Mouse (Mus musculus) heart, embryonic 13.5 days (tissue): Measurements from ENCODE around the gene Ngfr. TPM values are rescaled to one million over a fixed set of nuclear protein-coding genes. Genes with fewer than 3 reads are reported as not detected.
A peak's percentile ranks its signal among the peaks of the same experiment; 100 is the strongest.

ENCODE experiments used
- ATAC-seq: fragments of 200-750 bp; cut with Nextera tagmentation; 2 replicates; pipeline ENCODE4 v1.8.0; 2017; ENCODE audit warnings: moderate TSS enrichment; ENCODE audit not compliant: insufficient number of reproducible peaks, low FRiP score, low TSS enrichment; ENCODE audit errors: extremely low read depth
- H3K27ac ChIP-seq: fragments of 300-500 bp; sonication (generic); replicated peaks from 2 replicates; pipeline ENCODE4 v1.5.1; 2015; ENCODE audit warnings: moderate library complexity, mild to moderate bottlenecking, inconsistent platforms
- H3K27me3 ChIP-seq: fragments of 300-500 bp; sonication (generic); replicated peaks from 2 replicates; pipeline ENCODE4 v1.6.1; 2015; ENCODE audit warnings: mild to moderate bottlenecking, inconsistent platforms
- H3K36me3 ChIP-seq: fragments of 300-500 bp; sonication (generic); 2 replicates; pipeline ENCODE4 v1.6.1; 2015; ENCODE audit warnings: mild to moderate bottlenecking, inconsistent platforms
- H3K4me1 ChIP-seq: fragments of 300-500 bp; sonication (generic); 2 replicates; pipeline ENCODE4 v1.6.1; 2015; ENCODE audit warnings: inconsistent platforms
- H3K4me2 ChIP-seq: fragments of 300-500 bp; sonication (generic); 2 replicates; pipeline ENCODE4 v1.6.1; 2015; ENCODE audit warnings: inconsistent platforms, mild to moderate bottlenecking, moderate library complexity
- H3K4me3 ChIP-seq: fragments of 300-500 bp; sonication (generic); 2 replicates; pipeline ENCODE4 v1.5.1; 2015; ENCODE audit warnings: moderate library complexity, mild to moderate bottlenecking, inconsistent platforms
- H3K9ac ChIP-seq: fragments of 300-500 bp; sonication (generic); 2 replicates; pipeline ENCODE4 v1.6.1; 2015; ENCODE audit warnings: inconsistent platforms, mild to moderate bottlenecking, moderate library complexity
- H3K9me3 ChIP-seq: fragments of 300-500 bp; sonication (generic); 2 replicates; pipeline ENCODE4 v1.6.1; 2016; ENCODE audit warnings: inconsistent platforms
- WGBS: fragments of 180-500 bp; shearing (Covaris S2); methylation state at CpG from one replicate; pipeline ENCODE4 v1.1.7; 2015; ENCODE audit warnings: mixed read lengths; 5-methylcytosine and 5-hydroxymethylcytosine counted together
- polyA plus RNA-seq: library from polyadenylated mRNA; unstranded; fragments of >200 nt; fragmentation: Nextera tagmentation; extraction: Ambion mirVana; gene quantifications from 2 replicates; pipeline ENCODE4 v1.2.1, GENCODE M21; 2015

The Ngfr gene
- polyA plus RNA-seq, 1 experiment from 2014 or later, result 4.9 TPM

DNA sequence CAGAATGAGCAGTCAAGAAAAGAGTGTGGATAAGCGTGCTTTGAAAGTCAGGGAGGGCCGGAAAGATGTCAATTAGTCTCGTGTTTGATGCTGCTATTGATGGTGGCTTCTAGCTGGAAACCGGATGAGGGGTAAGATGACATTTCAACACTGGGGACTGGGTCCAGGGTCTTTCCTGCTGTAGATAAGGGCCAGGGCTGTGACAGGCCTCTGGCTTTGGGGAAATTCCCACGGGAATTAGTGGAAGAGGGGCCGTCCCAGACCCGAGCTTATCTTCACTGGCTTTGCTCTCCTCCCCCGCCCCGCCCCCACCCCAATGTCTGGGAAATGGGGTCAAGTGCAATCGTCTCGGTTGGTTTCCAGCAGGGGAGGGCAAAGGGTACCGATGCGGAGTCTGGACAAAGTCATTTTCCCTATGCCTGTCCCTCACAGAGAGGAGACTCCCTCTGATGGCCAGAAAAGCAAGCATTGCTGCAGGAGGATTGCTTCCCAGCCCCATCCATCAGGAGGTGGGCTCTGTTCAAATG, 7.2 kb upstream of the Ngfr start:
- Histone ChIP-seq H3K36me3 (no peaks in the 10 kb centered on the region), H3K9ac (no peak overlapping the region), H3K4me1 (peaks cover 40% of the 10 kb centered on the region), H3K9me3 (no peaks in the 10 kb centered on the region), H3K27me3 (peaks cover 98% of the 10 kb centered on the region), H3K4me2 (no peak overlapping the region), H3K4me3 (no peak overlapping the region), H3K27ac (no peak overlapping the region)
- ATAC-seq, result no peak
- 11% methylated on average over 13 of the region's 13 CpGs for WGBS

DNA sequence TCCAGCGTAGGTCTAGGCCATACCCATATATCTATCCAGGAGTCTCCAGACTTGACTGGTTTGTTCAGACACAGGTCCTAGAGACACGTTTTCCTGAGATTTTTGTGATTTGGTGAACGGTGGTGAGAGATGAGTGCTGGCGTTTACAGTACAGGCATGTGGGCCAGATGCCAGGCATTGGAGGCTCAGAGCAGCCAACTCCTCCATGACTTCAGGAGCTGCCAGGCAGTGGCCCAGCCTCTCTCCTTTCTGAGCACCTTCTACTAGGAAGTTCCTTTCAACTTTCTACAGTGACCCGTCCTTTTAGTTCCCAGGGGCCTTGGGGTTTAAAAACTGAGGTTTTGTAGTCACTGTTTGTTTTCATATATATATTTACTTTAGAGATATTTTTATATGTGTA, 6.0 kb upstream of the Ngfr start:
- H3K4me1 ChIP-seq, result peaks cover 40% of the 10 kb centered on the region
- no peaks in the 10 kb centered on the region for H3K36me3 ChIP-seq
- WGBS, result 59% methylated on average over 5 of the region's 5 CpGs
- H3K9me3 ChIP-seq, result no peaks in the 10 kb centered on the region
- H3K9ac ChIP-seq, result no peak overlapping the region
- ATAC-seq, result no peak; the same call in 1 of the 2 replicates
- no peak overlapping the region for H3K4me3 ChIP-seq
- H3K4me2 ChIP-seq, result no peak overlapping the region
- H3K27ac ChIP-seq, result no peak overlapping the region
- H3K27me3 ChIP-seq, result peaks cover 98% of the 10 kb centered on the region

GRCm38 (mm10) chr11:95592691-95593090, 5.2 kb upstream of the Ngfr start:
- ATAC-seq, result no peak
- H3K9ac ChIP-seq, result no peak overlapping the region
- peaks cover 36% of the 10 kb centered on the region for H3K4me1 ChIP-seq
- H3K36me3 ChIP-seq, result no peaks in the 10 kb centered on the region
- no peak overlapping the region for H3K4me3 ChIP-seq
- H3K27ac ChIP-seq, result no peak overlapping the region
- peaks cover 98% of the 10 kb centered on the region for H3K27me3 ChIP-seq
- 71% methylated on average over 1 of the region's 1 CpGs for WGBS
- no peak overlapping the region for H3K4me2 ChIP-seq
- H3K9me3 ChIP-seq, result no peaks in the 10 kb centered on the region

GRCm38 (mm10) chr11:95589195-95589594, 1.7 kb upstream of the Ngfr start:
- H3K4me2 ChIP-seq, result no peak overlapping the region
- WGBS, result 41% methylated on average over 5 of the region's 5 CpGs
- peaks cover 98% of the 10 kb centered on the region for H3K27me3 ChIP-seq
- ATAC-seq, result no peak
- no peak overlapping the region for H3K27ac ChIP-seq
- no peaks in the 10 kb centered on the region for H3K9me3 ChIP-seq
- H3K36me3 ChIP-seq, result no peaks in the 10 kb centered on the region
- no peak overlapping the region for H3K4me3 ChIP-seq
- H3K9ac ChIP-seq, result no peak overlapping the region
- H3K4me1 ChIP-seq, result peaks cover 35% of the 10 kb centered on the region

GRCm38 (mm10) chr11:95586751-95587422, 648 bp downstream of the Ngfr start:
- ATAC-seq, result no peak
- no peaks in the 10 kb centered on the region for H3K36me3 ChIP-seq
- H3K9ac ChIP-seq, result peak overlapping the region; percentile 72
- peak overlapping the region; percentile 81 for H3K4me2 ChIP-seq
- no peak overlapping the region for H3K27ac ChIP-seq
- no peaks in the 10 kb centered on the region for H3K9me3 ChIP-seq
- H3K27me3 ChIP-seq, result peaks cover 98% of the 10 kb centered on the region
- H3K4me1 ChIP-seq, result peaks cover 31% of the 10 kb centered on the region
- under 1% methylated on average over 27 of the region's 27 CpGs for WGBS
- H3K4me3 ChIP-seq, result peak overlapping the region; percentile 51

DNA sequence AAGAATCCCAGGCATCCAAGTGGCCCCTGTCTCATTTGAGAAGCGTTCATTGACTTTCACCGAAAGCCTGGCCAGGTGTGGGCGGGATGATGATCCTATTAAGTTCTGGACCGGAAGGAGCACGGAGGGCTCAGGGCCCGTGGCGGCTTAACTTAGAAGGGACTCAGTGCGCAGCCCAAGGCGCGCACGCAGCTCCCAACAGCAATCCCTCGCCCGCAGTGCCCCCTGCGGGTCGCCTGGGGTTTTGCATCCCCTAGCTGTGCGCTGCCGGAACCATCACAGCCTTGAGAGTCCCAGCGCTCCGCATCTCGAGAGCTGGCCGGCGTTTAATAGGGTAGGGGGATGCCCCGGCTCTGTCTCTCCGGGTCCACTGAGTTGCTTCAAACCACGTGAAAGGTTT, 1.4 kb downstream of the Ngfr start:
- Histone ChIP-seq H3K27me3 (peaks cover 99% of the 10 kb centered on the region), H3K4me1 (peaks cover 38% of the 10 kb centered on the region), H3K4me2 (peak overlapping the region; percentile 81), H3K27ac (no peak overlapping the region), H3K9ac (peak overlapping the region; percentile 72), H3K9me3 (no peaks in the 10 kb centered on the region), H3K36me3 (no peaks in the 10 kb centered on the region), H3K4me3 (peak overlapping the region; percentile 51)
- WGBS, result under 1% methylated on average over 25 of the region's 25 CpGs
- ATAC-seq, result peak; percentile 21; the same call in 1 of the 2 replicates

- peak overlapping the region; percentile 69 for H3K9ac ChIP-seq
- H3K27ac ChIP-seq, result no peak overlapping the region
- ATAC-seq, result no peak
- H3K36me3 ChIP-seq, result no peaks in the 10 kb centered on the region
- peak overlapping the region; percentile 81 for H3K4me2 ChIP-seq
- peaks cover 43% of the 10 kb centered on the region for H3K4me1 ChIP-seq
- under 1% methylated on average over 15 of the region's 15 CpGs for WGBS
- H3K9me3 ChIP-seq, result no peaks in the 10 kb centered on the region
- H3K27me3 ChIP-seq, result peaks cover 100% of the 10 kb centered on the region
- H3K4me3 ChIP-seq, result peak overlapping the region; percentile 51
Measured at GRCm38 (mm10) chr11:95585684-95586083, 1.9 kb downstream of the Ngfr start.

DNA sequence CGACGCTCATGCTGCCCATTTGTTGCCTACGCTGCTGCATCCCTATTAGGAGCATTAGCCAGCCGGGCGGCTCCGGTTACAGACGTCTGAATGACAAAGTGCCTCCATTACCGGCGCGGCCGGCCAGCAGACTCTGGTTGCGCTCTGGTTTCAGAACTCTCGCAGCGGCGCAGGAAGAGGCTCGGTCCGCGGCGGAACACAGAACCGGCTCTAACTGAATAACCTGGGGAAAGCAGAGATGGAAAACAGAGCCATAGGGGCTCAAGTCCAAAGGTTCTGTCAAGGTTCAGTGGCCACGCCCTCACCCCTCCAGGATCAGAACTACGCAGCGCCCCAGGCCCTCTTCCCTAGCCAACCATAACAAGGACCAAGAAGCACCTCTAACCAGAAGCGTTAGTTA, 2.3 kb downstream of the Ngfr start:
- no peak for ATAC-seq
- H3K9me3 ChIP-seq, result no peaks in the 10 kb centered on the region
- peak overlapping the region; percentile 69 for H3K9ac ChIP-seq
- H3K27me3 ChIP-seq, result peaks cover 100% of the 10 kb centered on the region
- H3K4me2 ChIP-seq, result peak overlapping the region; percentile 81
- H3K27ac ChIP-seq, result no peak overlapping the region
- WGBS, result under 1% methylated on average over 24 of the region's 24 CpGs
- no peaks in the 10 kb centered on the region for H3K36me3 ChIP-seq
- H3K4me1 ChIP-seq, result peaks cover 47% of the 10 kb centered on the region
- H3K4me3 ChIP-seq, result peak overlapping the region; percentile 51

DNA sequence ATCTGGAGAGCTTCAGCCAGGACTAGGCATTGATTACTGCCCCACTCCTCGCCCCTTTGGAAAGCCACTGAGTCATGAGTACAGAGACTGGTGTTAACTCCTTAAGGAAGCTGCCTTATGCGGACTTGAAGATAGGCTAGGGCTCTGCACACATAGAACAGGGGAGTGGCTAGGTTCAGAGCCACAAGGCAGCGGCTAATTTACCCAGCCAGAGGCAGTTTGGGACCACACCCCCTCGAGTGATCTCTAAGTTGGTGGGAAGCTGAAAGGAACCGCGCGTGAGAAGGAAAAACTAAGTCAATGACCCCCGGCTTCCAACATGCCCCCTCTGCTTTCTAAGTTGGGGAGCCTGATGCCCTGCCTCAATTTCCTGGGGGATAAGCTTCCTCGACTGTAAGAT, 2.9 kb downstream of the Ngfr start:
- 0 out of 2 replicates have a peak overlapping the region, but pooled peaks have one; percentile 51 for H3K4me3 ChIP-seq
- WGBS, result 8% methylated on average over 9 of the region's 9 CpGs
- H3K4me2 ChIP-seq, result peak overlapping the region; percentile 81

GRCm38 (mm10) chr11:95583396-95583795, 4.1 kb downstream of the Ngfr start:
- no peak overlapping the region for H3K9ac ChIP-seq
- H3K27me3 ChIP-seq, result peaks cover 100% of the 10 kb centered on the region
- H3K27ac ChIP-seq, result no peak overlapping the region
- H3K36me3 ChIP-seq, result no peaks in the 10 kb centered on the region
- H3K4me3 ChIP-seq, result no peak overlapping the region
- H3K9me3 ChIP-seq, result no peaks in the 10 kb centered on the region
- 55% methylated on average over 6 of the region's 6 CpGs for WGBS
- no peak overlapping the region for H3K4me2 ChIP-seq
- ATAC-seq, result no peak
- peaks cover 57% of the 10 kb centered on the region for H3K4me1 ChIP-seq

More for the DNA sequence above, 2.9 kb downstream of the Ngfr start:
- peaks cover 52% of the 10 kb centered on the region for H3K4me1 ChIP-seq
- H3K9ac ChIP-seq, result no peak overlapping the region
- no peak for ATAC-seq
- H3K36me3 ChIP-seq, result no peaks in the 10 kb centered on the region
- H3K27me3 ChIP-seq, result peaks cover 100% of the 10 kb centered on the region
- no peak overlapping the region for H3K27ac ChIP-seq
- no peaks in the 10 kb centered on the region for H3K9me3 ChIP-seq

GRCm38 (mm10) chr11:95582193-95582592, 5.3 kb downstream of the Ngfr start:
- H3K9me3 ChIP-seq, result no peaks in the 10 kb centered on the region
- WGBS, result 49% methylated on average over 3 of the region's 3 CpGs
- no peak overlapping the region for H3K9ac ChIP-seq
- ATAC-seq, result no peak
- H3K4me2 ChIP-seq, result no peak overlapping the region
- peaks cover 59% of the 10 kb centered on the region for H3K4me1 ChIP-seq
- H3K4me3 ChIP-seq, result no peak overlapping the region
- no peak overlapping the region for H3K27ac ChIP-seq
- H3K27me3 ChIP-seq, result peaks cover 100% of the 10 kb centered on the region
- no peaks in the 10 kb centered on the region for H3K36me3 ChIP-seq

DNA sequence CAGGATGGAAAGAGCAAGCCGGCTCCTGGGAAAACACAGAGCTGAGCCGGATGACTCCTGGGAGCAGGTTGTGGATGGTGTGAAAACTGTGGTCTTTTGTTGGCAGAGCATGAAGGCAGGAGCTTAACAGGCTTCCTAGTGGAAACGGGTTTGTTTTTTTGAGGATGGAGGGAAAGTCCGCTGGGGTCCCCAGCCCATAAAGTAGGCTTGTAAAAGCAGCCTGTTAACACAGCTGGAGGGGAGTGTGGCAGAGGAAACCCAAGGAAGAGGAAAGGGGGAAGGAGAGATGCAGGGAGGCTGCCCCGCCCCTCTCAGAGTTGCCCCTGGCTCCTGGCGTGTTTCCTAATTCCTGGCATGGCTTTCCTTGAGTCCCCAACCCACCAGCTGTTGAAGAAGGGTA, 8.1 kb downstream of the Ngfr start:
- Histone ChIP-seq H3K4me1 (peaks cover 57% of the 10 kb centered on the region), H3K27ac (no peak overlapping the region), H3K27me3 (peaks cover 94% of the 10 kb centered on the region), H3K9me3 (no peaks in the 10 kb centered on the region), H3K36me3 (no peaks in the 10 kb centered on the region), H3K4me2 (no peak overlapping the region), H3K4me3 (no peak overlapping the region), H3K9ac (no peak overlapping the region)
- ATAC-seq, result no peak
- 21% methylated on average over 6 of the region's 6 CpGs for WGBS
